Comparison of ENCODE assay signal across 9 mouse cellular contexts in the genomic region with DNA sequence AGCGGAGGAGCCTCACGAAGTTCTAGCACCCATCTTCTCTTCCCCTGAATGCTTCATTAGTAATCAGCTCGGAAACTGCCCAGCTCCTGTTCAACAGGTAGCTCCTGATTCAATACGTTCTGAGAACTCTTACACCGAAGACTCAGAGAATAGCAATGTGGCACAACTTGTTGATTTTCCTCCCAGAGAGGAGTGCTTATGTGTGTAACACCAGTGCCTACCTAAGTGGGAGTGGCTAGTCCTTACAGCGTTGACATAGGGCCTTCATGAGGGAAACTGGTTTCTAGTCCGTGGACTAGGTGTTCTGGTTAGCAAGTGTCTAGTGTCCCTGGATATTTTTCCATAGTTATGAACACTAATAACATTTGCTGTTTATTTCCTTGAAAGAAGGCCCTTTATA. TPM values are rescaled to one million over a fixed set of nuclear protein-coding genes. Genes with fewer than 3 reads are reported as not detected.
DNase-seq lines count a peak whose midpoint lies in the region; ATAC-seq lines count a peak whose summit lies in the region.
"Had no signal": no experiment of that assay in that cellular context is flagged by ENCODE, and none has a peak within 500 bp of the region (broad histone marks: within the 10 kb centered on the region; RNA-seq: fewer than 3 reads in every experiment).

No protein-coding gene starts in this region.

- peak; percentile 10 to 14 for DNase-seq in cerebellum, adult 18-20 months
- DNase-seq in 3134 (ENCODE audit: extremely low read depth, insufficient read length, low spot score), result peak; percentile 22
- DNase-seq in kidney, postnatal 36 days, result peak; percentile 47 to 67
- DNase-seq in skeletal muscle tissue, adult 2 months (ENCODE audit: low read depth, low spot score), result peak; percentile 48
- no peak for DNase-seq in left cerebral cortex, postnatal 25 days (ENCODE audit: low spot score in 2 of 2)
- no peak for DNase-seq in adrenal gland, adult 8-10 months

- H3K27me3 ChIP-seq in forebrain, embryonic 16.5 days (replicated peaks; ENCODE audit: control insufficient read depth, insufficient read depth, low read length), result no peaks in the 10 kb centered on the region

- 41% methylated on average over 7 of the region's 7 CpGs for WGBS in forebrain, embryonic 16.5 days

- H3K36me3 ChIP-seq in forebrain, embryonic 16.5 days (ENCODE audit: control insufficient read depth, insufficient read depth), result no peaks in the 10 kb centered on the region

- H3K4me1 ChIP-seq in forebrain, embryonic 16.5 days (replicated peaks; ENCODE audit: control insufficient read depth, insufficient read depth, low read length), result peaks cover 19% of the 10 kb centered on the region

- peak overlapping the region; percentile 36 for H3K4me2 ChIP-seq in forebrain, embryonic 16.5 days (ENCODE audit: low read length)

- ATAC-seq in cerebellum, adult (ENCODE audit: insufficient number of reproducible peaks, low FRiP score, low TSS enrichment), result no peak
- ATAC-seq in forebrain, embryonic 16.5 days, result no peak

- intact Hi-C loops in left cerebral cortex, postnatal 25 days (cut with DNase I), result no loop called here

- H3K9me3 ChIP-seq in forebrain, embryonic 16.5 days (ENCODE audit: control insufficient read depth, low read length), result no peaks in the 10 kb centered on the region

- H3K4me3 ChIP-seq in forebrain, embryonic 16.5 days (replicated peaks; ENCODE audit: low read length), result no peak overlapping the region
- H3K4me3 ChIP-seq: erythroblast, embryonic 14.5 days had no signal

- no peak overlapping the region for H3K27ac ChIP-seq in forebrain, embryonic 16.5 days (ENCODE audit: low read length)

- H3K9ac ChIP-seq in forebrain, embryonic 16.5 days (replicated peaks; ENCODE audit: low read depth, low read length), result no peak overlapping the region

RNA-seq across cellular contexts. Expression of a gene that starts 33.4 kb away (rescaled TPM):
- polyA plus RNA-seq in forebrain, embryonic 16.5 days (2015; fragmentation: Nextera tagmentation; extraction: Ambion mirVana), result 33.0 and 41.5 TPM in 2 replicates
- total RNA-seq in left cerebral cortex, postnatal 25 days (2021), result 10 to 100 TPM; 40.1 to 46.1 TPM
- total RNA-seq in adrenal gland, adult 8-10 months (2022), result 100 to 1,000 TPM; 105 to 141 (median 129) TPM

Comparison
In these comparisons a context has a peak if more than half of its experiments do, and no peak if none do; other contexts are left out.
1. DNase-seq: peak in cerebellum, adult 18-20 months (2 of 2), 3134 (single experiment), kidney, postnatal 36 days (2 of 2) and skeletal muscle tissue, adult 2 months (single experiment); none in left cerebral cortex, postnatal 25 days (0 of 2) and adrenal gland, adult 8-10 months (single experiment).